Mouse (Mus musculus) gastrocnemius, adult 18-20 months (tissue): Measurements from ENCODE around the gene Ccdc153. TPM values are rescaled to one million over a fixed set of nuclear protein-coding genes. Genes with fewer than 3 reads are reported as not detected.

ENCODE experiments used
- DNase-seq: peaks from one replicate; pipeline ENCODE4 v3.0.0; 2021; ENCODE audit warnings: low spot score
- long read RNA-seq, 2 experiments: library from polyadenylated mRNA; stranded (forward); transcript quantifications; one replicate each; pipeline ENCODE4 v2.0.0; 2021
- total RNA-seq, 2 experiments: library from RNA; stranded (reverse); gene quantifications; 2 replicates each; pipeline ENCODE4 v1.2.3; 2021

Ccdc153 gene
- not detected for total RNA-seq
- long read RNA-seq, experiment 1, result 0 reads
- long read RNA-seq, experiment 2, result 0 reads

- no peak for DNase-seq
These were observed at the start of gene Ccdc153 for GRCm38 (mm10) chr9:44240399-44240798. Gene Ccdc153, plus strand, starts transcription at chr9:44240676.

- DNase-seq, result no peak
These were observed 49.3 kb upstream of the Ccdc153 start for GRCm38 (mm10) chr9:44191166-44191565.

DNA sequence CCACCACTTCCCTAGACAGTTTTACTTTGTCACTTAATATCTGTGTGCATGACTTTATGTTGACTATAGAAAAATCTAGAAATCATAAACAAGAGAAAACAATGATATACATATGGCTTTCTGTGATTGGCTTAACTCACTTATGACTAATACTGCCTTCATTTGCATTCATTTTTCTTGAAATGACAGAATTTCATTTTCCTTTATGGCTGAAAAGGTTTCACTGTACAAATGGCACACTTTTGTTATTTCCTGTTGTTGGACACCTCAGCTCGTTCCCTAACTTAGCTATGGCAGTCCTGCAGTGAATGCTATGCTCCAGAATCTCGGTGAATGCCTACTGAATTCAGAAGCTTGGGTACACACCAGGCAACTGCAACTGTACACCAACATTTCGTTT is 48.2 kb upstream of the Ccdc153 start:
- no peak for DNase-seq

- DNase-seq, result no peak
These were observed 47.7 kb upstream of the Ccdc153 start for GRCm38 (mm10) chr9:44192794-44193193.

DNA sequence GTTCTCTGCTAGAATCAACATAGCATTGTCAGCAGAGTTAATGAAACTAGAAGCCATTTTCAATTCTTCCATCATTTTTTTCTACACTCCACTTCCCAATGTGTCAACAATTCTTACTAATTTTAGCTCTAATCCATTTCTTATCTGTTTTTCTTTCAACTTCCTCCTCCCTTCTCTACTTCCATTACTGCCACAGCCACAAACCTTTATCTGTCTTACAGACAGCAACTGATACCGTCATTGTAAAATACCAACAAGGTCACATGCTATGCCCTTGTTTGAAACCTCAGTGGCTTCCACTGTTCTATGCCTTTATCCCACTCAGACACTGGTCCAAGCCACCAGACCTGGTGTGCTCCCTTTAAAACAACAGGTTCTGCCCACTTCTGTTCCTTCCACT is 46.5 kb upstream of the Ccdc153 start:
- DNase-seq, result no peak

GRCm38 (mm10) chr9:44196354-44196753 is 44.1 kb upstream of the Ccdc153 start:
- no peak for DNase-seq

DNA sequence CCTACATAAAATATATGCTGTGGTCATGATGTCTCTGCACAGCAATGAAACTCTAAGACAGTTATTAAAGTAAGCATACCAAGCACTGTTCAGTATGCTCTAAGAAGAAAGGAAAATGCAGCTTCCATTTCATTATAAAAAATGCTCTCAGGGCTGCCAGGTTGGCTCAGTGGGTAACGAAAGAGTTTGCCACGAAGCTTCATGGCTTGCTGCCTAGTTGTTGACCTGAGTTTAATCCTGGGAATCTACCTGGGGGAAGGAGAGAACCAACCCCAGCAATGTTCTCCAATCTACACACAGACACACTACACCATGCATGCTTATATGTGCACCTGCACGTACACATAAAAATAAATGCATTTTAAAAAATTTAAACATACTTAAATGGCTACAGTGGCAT is 41.3 kb upstream of the Ccdc153 start:
- DNase-seq, result no peak

GRCm38 (mm10) chr9:44199580-44199979 is 40.9 kb upstream of the Ccdc153 start:
- DNase-seq, result no peak

- DNase-seq, result no peak
These were observed 40.0 kb upstream of the Ccdc153 start for GRCm38 (mm10) chr9:44200458-44200857.

DNA sequence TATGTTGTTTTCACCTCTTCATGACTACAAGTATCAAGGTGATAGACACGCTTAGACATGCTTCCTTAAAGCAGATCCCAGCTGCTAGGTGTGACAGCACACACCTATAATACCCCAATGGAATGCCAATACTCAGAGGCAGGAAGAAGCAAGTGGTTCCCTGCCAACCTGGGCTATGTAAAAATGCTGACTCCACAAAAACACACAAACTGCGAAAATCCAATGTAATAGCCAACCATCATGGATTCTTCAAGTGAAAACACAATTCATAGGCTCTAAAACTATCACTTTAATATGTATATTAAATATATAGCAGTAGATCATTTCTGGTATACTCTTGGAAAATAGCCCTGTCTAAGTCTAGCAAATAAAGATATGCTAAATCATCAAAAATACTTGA is 32.6 kb upstream of the Ccdc153 start:
- DNase-seq, result no peak

DNA sequence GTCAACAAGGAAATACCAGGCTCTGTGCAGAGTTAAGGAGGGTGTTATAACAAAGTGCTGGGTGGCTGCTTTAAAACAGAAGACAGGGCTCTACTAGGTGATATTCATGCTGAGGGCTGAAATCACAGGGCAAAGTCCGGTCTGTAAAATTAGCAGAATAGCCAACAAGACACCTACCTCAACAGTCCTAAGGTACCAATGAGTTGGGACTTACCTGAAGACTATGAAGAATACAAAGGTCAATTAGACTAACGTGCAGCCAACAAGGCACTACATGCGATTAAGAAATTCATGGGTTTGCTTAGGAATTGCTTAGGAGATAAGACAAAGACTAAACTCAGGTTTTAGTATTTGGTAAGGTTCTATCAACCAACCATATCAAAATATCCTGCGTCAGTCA is 31.1 kb upstream of the Ccdc153 start:
- DNase-seq, result no peak

- DNase-seq, result no peak
These were observed 28.1 kb upstream of the Ccdc153 start for GRCm38 (mm10) chr9:44212406-44212805.

DNA sequence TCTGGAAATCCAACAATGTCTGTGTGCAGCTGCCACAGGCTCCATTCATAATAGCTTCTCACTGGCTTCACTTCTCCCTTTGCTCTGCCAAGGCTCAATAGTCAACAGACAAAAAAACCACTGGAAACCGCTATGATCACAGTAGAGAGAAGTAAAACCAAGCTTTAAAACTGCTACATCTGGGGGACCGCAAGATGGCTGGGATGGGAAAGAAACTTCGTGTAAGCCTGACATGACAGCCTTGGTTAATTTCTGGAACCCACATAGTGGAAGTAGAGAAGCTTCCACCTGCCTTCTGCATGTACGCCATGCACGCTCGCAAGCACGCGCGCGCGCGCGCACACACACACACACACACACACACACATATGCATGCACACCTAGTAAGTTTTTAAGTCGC is 26.9 kb upstream of the Ccdc153 start:
- DNase-seq, result no peak

GRCm38 (mm10) chr9:44225993-44226392 is 14.5 kb upstream of the Ccdc153 start:
- DNase-seq, result no peak

GRCm38 (mm10) chr9:44231609-44232008 is 8.9 kb upstream of the Ccdc153 start:
- no peak for DNase-seq

GRCm38 (mm10) chr9:44233021-44233801 is 7.3 kb upstream of the Ccdc153 start:
- DNase-seq, result no peak

DNA sequence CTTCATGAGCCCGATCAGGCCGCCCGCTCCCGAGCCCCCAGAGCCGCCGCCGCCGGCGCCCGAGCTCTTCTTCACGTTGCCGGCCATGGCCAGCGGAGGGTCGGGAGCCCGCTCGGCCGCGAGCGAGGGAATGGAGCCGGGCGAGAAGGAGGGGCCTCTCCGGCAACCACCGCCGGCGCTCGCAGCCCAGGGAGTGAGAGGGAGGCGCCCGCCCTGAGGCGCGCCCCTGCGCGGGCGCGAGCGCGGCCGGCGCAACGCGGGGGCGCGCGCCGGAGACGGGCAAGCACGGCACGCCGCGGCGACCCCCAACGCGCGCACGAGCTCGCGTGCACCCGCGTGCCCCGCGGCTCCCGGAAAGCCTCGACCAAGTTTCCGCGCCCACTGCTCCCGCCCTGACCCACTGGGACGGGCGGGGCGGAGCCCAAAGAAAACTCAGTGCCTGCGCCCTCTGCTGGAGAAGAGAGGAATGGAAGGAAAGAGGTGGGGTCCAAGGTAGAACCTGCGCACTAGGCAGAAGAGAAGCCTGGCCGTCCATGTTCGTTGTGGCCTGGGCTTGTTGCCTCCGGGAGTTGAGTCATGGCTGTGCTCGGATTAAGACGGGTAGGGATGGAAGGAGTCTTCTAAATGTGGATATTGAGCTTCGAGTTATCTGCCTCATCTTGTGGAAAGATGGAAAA is 6.5 kb upstream of the Ccdc153 start, which contains the start of gene Cbl:
TSS of gene Cbl (minus strand) at position 248 of the 677 bp plus-strand sequence.
- peak; percentile 99 for DNase-seq

GRCm38 (mm10) chr9:44234479-44235427 is 5.7 kb upstream of the Ccdc153 start:
- peak; percentile 44 for DNase-seq

DNA sequence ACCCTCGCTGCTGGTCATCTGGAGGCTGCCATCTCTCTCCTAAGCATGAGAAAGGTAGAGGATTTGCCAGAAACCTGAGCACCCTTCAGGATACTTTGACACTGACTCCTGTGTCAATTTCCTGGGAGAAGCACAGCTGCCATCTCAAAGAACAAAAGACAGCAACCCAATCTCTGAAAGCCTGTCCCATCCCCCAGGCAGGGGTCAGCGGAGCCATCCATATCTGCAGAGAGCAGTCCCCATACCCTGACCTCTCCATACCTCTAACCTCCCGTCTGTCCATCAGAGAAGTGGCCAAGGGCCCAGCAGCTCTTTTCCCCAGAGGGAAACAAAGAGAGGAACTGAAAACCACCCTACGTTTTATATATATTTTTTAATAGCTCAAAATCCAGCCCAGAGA is 3.9 kb upstream of the Ccdc153 start:
- DNase-seq, result no peak

DNA sequence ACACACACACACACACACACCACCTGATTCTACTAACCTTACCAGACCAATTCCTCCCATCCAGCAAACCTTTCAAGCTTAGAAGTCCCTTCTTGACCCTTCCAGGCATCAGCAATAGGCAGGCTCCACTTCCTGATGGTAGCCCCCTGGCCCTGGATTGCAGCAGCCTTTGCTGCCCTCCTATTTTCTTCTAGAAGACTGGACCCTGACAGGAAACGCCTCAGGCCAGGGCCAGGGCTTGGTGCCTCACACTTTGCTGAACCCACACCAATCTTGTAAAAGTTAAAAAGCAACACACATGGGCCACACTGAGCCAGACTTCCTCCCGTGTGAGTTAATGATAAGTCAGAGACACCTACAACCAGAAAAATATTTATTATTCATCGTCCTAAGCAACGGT is 3.3 kb upstream of the Ccdc153 start:
- DNase-seq, result no peak

DNA sequence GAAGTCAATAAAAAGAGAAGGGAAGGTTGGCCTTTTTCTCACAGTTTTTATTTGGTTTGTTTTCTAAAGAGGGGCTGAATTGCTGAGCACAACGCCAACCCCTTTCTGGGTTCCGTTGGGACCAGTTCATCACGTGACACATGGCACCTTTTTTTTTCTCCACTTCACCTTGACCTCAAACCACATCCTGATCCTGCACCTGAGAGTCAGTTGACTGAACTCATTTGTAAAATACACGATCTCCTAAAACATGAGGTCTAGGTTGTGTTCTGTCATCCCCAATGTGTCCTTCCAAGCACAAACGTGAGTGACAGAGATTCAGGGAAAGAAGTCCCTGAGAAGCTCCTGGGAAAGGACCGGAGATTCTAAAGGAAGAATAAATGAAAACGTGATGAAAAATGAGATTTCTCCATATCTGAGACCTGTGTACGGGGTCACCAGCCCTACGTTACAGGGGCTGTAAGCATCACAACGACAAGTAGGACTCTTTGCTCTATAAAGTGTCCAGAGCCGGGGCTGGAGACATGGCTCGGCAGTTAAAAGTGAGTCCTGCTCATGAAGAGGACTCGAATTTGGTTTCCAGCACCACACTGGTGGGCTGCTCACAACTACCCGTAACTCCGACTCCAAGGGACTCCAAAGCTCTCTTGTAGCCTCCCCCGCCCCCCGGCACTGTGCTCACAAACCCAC is 1.8 kb upstream of the Ccdc153 start:
- DNase-seq, result no peak
